Mouse (Mus musculus) brain, embryonic 14.5 days (tissue): ENCODE measurements around the gene Pkib. TPM values are rescaled to one million over a fixed set of nuclear protein-coding genes. Genes with fewer than 3 reads are reported as not detected.

ENCODE experiments used
- DNase-seq: peaks from one replicate; pipeline ENCODE4 v3.0.0-alpha.2; 2011; ENCODE audit warnings: low read depth
- CTCF ChIP-seq: fragments of 200-500 bp; IDR thresholded peaks from 2 replicates; pipeline ENCODE4 v1.5.1; 2012; ENCODE audit warnings: inconsistent platforms, mild to moderate bottlenecking, moderate library complexity, borderline replicate concordance; ENCODE audit not compliant: insufficient read depth, insufficient read length; ENCODE audit errors: extremely low read depth
- POLR2A ChIP-seq: fragments of 200-500 bp; IDR thresholded peaks from 2 replicates; pipeline ENCODE4 v1.6.1; 2012; ENCODE audit warnings: mild to moderate bottlenecking, inconsistent platforms, borderline replicate concordance; ENCODE audit not compliant: poor library complexity, insufficient read depth, insufficient read length, severe bottlenecking; ENCODE audit errors: extremely low read depth
- polyA plus RNA-seq: library from polyadenylated mRNA; depleted of rRNA; stranded (reverse); fragments of >200 nt; gene quantifications from 2 replicates; pipeline ENCODE4 v1.2.3, GENCODE M21; 2012; rRNA removed

The Pkib gene
- polyA plus RNA-seq, 1 experiment, result 1.2 TPM

DNA sequence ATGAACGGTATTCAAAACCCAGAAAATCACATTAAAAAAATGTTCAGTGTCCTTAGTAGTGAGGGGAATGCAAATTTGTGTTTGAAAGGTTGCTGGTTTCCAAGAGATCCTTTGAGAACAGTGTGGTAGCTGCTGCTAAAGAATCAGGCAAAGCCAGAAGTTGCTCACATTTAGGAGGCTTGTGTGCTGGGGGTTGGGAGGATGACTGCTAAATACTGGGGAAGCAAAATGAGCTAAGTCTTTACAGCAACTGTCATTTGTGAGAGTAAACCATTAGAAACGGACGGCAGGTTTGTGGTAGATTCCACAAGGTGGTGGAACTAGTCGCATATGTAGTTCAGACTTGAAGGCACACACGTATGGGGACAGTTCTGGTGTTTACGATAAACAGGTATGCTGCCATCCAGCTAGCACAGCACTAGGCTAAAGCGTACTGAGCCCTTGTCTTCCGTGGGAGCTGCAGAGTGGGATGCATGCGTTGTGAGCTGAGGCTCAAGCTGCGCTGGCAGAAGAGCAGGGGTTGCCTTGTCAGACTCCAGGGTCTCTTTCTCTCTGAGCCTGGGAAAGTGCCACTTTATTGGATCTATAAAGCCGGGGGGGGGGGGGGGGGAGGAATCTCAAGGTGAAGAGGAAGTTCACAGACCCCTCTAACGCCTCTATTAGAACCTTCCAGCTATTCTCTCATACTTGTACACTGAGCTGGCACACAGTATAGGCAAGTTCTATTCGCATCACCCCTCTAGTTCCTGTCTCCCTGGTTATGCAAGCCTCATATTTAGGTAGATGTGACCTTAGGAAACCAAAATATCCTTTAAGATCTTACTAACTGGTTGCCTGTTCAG is 151.7 kb downstream of the Pkib start:
- TF ChIP-seq POLR2A (no peak), CTCF (no peak)
- peak; percentile 85 for DNase-seq

DNA sequence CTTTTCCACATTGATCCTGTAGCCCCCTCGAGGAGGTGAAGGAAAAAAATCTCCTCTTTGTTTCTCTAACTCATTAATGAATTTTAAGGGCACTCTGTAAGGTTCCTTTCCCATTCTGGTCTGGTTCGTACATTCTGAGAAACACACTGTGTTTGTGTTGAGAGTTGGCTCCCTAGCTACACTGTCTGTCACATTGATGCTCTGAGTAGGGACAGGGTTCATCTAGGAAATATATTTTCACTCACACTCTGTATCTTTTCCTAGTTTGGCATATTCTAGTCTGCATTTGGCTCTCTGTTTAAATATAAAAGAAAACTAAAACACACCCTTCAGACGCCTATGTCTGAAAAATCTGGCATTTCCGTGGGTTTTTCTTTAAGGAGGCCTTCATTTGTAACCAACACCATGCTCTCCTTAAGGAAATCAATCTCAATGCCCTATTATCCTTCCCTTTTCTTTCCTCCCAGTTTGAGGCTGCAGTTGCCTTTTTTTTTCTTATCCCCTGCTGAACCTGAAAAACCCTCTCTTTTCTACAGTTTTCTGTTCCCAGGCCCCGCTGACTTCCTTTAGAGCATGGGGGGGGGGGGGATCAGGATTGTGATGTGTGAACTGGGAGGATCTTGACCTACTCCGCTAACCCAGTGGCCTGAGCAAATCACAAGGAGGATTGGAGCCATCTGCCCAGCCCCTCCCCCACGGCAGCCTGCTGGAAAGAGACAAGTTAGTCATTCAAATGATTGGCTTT is 152.5 kb downstream of the Pkib start:
- TF ChIP-seq POLR2A (no peak), CTCF (no peak)
- DNase-seq, result peak; percentile 98

DNA sequence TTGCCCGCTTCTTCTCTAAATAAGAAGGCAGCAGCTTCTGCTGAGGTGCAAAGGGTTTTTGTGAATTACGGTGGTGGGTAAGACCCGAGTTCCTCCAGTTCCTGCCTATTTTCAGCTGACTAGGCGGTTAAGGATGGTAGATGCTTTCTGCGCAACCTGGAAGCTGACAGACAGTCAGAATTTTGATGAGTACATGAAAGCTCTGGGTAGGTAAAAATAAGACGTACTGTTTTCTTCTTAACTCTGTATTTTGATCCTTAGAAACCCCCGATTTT is 153.0 kb downstream of the Pkib start, which contains the start of gene Fabp7:
Fabp7 (plus strand) TSS at position 6 of the 275 bp plus-strand sequence.
- no peak for DNase-seq
- TF ChIP-seq CTCF (no peak), POLR2A (peak; percentile 55; the same call in 1 of the 2 replicates)

DNA sequence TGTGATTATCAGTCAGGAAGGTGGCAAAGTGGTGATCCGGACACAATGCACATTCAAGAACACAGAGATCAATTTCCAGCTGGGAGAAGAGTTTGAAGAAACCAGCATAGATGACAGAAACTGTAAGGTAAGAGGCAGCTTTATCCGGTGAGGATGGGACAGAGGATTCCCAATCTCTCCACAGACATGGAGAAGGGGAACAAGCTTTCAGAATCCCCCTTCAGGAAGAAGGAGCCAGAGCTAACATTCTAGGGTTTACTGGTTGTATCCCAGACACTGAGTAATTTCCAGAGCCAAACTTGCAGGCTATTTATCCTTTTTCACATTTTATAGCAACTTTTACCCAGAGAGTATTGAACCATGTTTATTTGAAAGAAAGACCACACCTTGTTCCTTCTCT is 153.8 kb downstream of the Pkib start:
- DNase-seq, result no peak
- TF ChIP-seq CTCF (no peak), POLR2A (no peak)

Other genes starting within 250 kb of the Pkib start
- 45.3 and 54.0 TPM in 2 replicates for gene Hsf2, start 145.6 kb upstream of the Pkib start, polyA plus RNA-seq
- gene Serinc1, start 99.5 kb upstream of the Pkib start, polyA plus RNA-seq, result 251 and 289 TPM in 2 replicates
- gene Fabp7, start 152.9 kb downstream of the Pkib start, polyA plus RNA-seq, result 924 and 1,133 TPM in 2 replicates
- gene Smpdl3a, start 162.4 kb downstream of the Pkib start, polyA plus RNA-seq, result 15.9 and 18.3 TPM in 2 replicates